Mouse (Mus musculus): ENCODE data around the gene Gga2.

Gga2 gene

GRCm38 (mm10) chr7:122000396-122000795 lies 20.6 kb downstream of the Gga2 start:
- DNase-seq (ENCODE audit: low spot score in 2 of 2), result no peak

DNA sequence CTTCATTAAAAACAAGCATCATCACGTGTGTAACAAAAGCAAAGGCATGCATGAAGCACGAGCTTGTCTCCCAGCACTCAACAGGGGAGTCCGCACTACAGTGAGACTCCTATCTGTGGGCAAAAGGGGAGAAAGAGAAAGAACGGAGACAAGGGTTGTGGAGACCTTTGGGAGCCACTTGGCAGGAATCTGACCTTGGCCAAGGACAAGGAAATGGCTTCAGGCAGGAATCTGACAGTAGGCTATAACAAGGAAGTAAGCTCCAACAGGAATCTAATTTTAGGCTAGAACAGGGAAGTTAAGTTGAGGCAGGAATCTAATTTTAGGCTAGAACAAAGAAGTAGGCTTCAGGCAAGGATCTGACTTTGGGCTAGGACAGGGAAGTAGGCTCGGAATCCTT lies 25.1 kb downstream of the Gga2 start:
- DNase-seq (ENCODE audit: low spot score in 2 of 2), result no peak

DNA sequence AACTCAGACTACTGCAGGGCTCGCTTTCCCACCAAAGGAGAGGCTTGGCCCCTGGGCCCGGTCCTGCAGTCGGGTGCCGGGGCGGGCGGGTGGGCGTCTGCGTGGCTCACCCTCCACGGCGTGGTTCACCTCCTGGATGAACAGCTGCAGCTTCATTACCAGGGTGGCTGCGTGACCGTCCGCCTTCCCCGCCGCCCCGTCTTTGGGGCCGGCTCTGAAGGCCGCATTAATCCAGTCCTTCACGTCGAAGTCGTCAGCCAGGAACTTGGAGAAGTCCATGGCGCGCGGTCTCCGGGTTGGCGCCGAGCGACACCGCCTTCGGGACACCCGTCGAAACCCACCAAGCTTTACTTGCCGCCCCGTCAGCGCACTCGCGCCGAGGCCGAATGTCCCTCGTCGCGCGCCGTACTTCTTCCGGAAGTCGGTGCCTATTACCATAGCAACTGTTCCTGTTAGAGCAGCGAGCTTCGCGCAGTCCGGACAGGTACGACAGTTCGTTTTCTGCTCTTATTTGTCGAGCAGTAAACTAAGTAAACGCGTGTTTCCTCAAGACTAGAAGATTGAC lies 39.6 kb downstream of the Gga2 start, which contains the start of gene Cog7:
Gene Cog7 (minus strand): TSS at position 405 of the 565 bp plus-strand sequence.
- DNase-seq (ENCODE audit: low spot score in 2 of 2), result peak; percentile 78 to 90

DNA sequence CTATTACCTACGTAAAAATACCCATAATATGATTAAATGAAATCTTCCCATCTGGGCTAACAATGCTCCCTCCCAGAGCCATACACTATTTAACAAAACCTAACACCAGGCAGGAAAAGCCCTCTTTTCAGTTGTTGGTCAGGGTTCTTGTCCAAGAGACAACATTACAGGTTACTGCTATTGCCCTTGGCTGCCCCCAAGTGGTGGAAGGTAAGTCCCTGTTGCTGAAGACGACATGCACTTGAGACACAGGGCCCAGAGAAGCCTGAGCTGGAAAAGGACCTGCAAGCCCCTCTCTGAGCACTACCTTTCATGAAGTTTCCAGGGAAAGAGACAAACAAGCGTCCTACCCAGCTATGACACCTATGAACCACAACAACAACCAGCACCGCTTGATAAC lies 46.0 kb downstream of the Gga2 start:
- peak in 1 of 2 experiments; percentile 48 for DNase-seq (ENCODE audit: low spot score in 2 of 2)

DNA sequence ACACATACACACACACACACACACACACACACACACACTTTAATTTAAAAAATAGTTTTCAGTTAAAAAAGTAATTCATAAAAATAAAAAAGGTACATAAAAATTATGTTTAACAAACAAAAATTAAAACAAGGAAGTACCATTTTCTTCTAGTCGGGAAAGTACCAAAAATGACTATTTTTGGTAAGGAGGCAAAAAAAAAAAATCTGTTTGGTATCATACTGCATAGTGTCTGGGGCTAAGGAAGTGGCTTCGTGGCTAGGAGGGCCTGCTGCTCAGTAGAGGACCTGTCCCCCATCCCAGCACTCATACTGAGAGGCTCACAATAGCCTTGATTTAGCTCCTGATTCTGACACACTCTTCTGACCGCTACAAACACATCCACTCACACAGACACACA lies 49.3 kb downstream of the Gga2 start:
- no peak for DNase-seq (ENCODE audit: low spot score in 2 of 2)

DNA sequence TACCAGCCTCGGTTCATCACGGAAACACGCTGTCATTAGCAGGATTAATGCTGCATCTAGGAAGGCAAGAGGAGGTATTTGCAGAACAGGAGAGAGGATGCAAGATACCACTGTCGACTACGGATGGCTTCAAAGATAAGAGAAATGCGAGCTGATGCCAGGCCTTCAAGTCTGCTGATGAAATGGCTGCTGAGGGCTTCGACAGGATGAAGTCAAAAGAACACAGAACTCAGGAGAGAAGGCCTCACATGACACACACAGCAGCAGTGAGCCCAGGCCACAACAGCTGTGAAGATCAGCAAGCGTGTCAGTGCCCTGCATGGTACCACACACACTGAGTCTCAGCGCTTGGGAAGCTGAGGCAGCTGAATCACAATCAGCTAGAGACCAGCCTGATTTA lies 50.8 kb downstream of the Gga2 start:
- DNase-seq (ENCODE audit: low spot score in 2 of 2), result no peak

GRCm38 (mm10) chr7:121968816-121969215 lies 52.2 kb downstream of the Gga2 start:
- DNase-seq (ENCODE audit: low spot score in 2 of 2), result no peak

DNA sequence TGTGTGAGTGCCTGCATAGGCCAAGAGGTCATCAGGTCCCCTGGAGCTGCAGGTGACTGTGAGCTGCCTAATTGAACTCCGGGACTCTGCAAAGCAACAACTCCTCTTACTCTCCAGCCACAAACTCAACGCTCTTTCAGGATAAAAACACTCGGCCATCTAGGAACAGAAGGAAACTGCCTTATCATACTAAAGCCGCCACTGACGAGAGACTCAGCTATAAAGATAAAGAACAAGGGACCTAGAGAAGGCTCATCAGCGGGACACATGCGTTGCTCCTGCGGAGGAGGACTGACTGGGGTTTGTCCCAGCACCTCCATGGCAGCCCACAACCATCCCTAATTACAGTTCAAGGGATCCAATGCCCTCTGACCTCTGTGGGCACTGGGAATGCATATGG lies 52.8 kb downstream of the Gga2 start:
- DNase-seq (ENCODE audit: low spot score in 2 of 2), result no peak

DNA sequence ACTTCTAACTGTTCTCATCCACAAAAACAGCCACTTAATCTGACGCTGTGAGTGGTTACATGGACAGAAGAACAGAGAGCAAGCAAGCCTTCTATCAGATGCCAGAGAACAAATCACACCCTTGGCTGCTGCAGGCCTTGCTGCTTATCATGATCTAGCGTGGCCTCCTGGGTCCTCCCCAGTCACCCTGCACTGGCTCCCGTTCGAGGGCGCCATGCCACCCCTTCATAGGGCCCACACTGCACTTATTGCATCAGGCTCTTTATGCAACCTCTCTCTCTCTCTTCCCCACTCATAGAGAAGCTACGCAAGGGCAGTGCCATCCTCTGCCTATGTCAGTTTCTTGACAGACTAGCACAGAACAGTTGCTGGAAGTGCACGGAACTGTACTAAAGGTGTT lies 54.9 kb downstream of the Gga2 start:
- no peak for DNase-seq (ENCODE audit: low spot score in 2 of 2)

GRCm38 (mm10) chr7:121963883-121964398 lies 57.1 kb downstream of the Gga2 start:
- peak in 1 of 2 experiments; percentile 61 for DNase-seq (ENCODE audit: low spot score in 2 of 2)

- DNase-seq (ENCODE audit: low spot score in 2 of 2), result no peak
These were observed 58.5 kb downstream of the Gga2 start for GRCm38 (mm10) chr7:121962571-121962959.

DNA sequence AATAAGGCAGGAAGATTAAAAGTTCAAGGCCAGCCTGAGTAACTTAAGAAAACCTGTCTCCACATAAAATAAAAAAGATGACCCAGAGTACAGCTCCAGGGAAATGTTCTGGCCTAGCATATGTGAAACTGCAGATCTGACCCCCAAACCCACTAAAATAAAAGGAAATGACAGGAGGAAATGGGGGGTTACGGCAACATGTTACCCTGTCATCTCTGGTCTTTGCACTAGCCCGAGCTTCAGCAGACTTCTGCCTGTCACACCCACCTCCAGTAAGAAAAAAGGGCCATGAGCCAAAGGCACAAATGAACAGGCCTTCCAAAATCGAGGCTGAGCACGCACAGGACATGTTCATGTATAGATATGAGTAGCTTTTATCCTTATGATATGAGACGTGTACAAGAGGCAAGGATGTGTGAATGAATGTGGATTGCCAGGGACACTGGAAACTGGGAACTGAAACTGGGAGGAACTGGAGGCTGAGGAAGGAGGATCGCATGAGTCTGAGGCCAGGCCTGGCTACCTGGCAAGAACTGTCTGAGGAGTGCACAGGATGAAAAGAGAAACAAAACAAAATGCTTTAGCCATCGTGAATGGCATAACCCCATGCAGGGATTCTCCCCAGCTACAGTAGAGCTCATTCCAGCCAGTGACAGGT lies 59.0 kb downstream of the Gga2 start:
- DNase-seq (ENCODE audit: low spot score in 2 of 2), result no peak

DNA sequence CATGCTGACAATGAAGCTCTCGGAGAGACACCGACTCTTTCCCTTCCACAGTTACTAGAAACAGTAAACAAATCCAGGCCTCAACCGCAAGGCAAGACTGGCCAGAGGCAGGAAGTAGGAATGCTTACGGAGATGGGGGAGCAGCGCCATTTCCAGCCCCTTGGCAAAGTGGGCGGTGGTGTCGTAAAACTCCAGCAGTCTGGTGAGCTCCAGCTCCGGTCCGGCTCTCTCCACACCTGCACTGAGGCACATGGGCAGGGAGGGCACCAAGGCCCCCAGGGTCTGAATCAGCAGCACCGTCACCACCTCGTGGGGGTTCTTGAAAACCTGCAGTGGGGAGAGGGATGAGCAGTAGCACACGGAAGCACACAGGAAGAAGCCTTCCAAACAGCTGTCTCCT lies 65.2 kb downstream of the Gga2 start:
- DNase-seq (ENCODE audit: low spot score in 2 of 2), result no peak

- DNase-seq (ENCODE audit: low spot score in 2 of 2), result no peak
These were observed 65.9 kb downstream of the Gga2 start for GRCm38 (mm10) chr7:121954891-121955669.

DNA sequence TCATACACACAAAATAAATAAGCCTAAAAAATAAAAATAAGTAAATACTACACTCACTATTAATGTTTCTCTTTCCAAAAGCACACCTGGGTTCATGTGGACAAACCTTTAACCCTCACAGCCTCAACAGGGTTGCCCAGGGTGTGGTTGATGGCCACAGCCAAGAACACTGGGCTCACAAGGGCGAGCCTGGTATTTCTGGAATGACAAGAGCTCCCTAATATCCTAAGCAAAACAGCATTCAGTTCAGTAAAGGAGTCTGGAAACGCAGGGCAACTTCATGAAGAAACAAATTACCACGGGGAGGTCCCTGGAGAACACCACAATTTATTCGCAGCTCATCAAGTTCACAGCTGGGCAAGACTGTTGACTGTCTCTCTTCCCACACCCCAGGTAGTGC lies 73.5 kb downstream of the Gga2 start:
- DNase-seq (ENCODE audit: low spot score in 2 of 2), result no peak

DNA sequence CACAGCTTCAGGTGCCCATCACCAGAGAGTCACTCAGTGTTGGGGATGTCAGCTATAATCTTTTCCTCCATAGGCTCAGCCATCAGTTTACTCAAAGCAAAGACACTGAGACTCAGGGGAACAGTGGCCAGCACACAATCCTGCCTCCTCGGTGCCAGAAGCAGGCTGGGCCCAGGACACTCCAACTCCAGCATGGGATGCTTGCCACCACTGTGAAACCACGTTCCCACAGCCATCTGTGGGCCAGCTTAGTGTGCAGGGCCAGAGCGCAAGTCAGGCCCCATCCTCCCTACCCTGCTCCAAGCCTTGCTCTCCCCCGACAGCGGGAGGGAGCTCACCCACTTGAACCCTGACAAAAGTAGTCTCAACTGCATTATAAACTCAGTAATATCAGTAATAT lies 74.8 kb downstream of the Gga2 start:
- no peak for DNase-seq (ENCODE audit: low spot score in 2 of 2)

- no peak for DNase-seq (ENCODE audit: low spot score in 2 of 2)
These were observed 78.7 kb downstream of the Gga2 start for GRCm38 (mm10) chr7:121942371-121942770.

DNA sequence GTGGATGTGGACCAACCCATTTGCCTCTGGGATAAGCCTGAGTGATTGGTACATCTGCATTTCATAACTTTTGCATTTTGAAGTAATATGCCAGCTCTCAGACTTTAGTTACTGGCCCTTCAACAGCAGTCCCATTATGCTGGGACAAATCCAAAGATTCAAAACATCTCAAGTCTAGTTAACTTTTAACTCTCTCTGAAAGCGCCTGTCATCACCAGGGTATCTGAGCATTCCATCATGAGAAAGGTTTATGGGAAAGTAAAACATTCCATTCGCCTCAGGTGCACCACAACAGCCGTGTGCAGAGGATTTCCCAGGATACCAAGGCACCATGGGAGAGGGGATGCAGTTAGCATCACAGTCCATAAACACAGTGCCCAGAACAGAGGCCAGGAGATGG lies 79.4 kb downstream of the Gga2 start:
- no peak for DNase-seq (ENCODE audit: low spot score in 2 of 2)

- DNase-seq (ENCODE audit: low spot score in 2 of 2), result no peak
These were observed 80.0 kb downstream of the Gga2 start for GRCm38 (mm10) chr7:121941016-121941415.

- peak; percentile 46 to 87 for DNase-seq (ENCODE audit: low spot score in 2 of 2)
These were observed 81.3 kb downstream of the Gga2 start for GRCm38 (mm10) chr7:121939729-121940128.

GRCm38 (mm10) chr7:121939244-121939643 lies 81.8 kb downstream of the Gga2 start:
- no peak for DNase-seq (ENCODE audit: low spot score in 2 of 2)

GRCm38 (mm10) chr7:121938124-121938891 lies 82.7 kb downstream of the Gga2 start:
- DNase-seq (ENCODE audit: low spot score in 2 of 2), result no peak
